ENCODE assay signal across 8 mouse cellular contexts in genomic region chr4:132922558-132923008, GRCm38 (mm10). TPM values are rescaled to one million over a fixed set of nuclear protein-coding genes. Genes with fewer than 3 reads are reported as not detected.
DNase-seq lines count a peak whose midpoint lies in the region; ATAC-seq lines count a peak whose summit lies in the region.

Gene Fam76a (minus strand): TSS chr4:132922558.

- ATAC-seq in inflammation-experienced regulatory T-cells, adult 6 months: peak; percentile 97
- ATAC-seq in megakaryocyte-erythroid progenitor cell, adult 5-6 weeks (replicated peaks; ENCODE audit: low FRiP score, low TSS enrichment, poor library complexity, severe bottlenecking): peak; percentile 97

- intact Hi-C loops in gastrocnemius, postnatal 14 days (cut with DNase I; ENCODE audit: low total_unique reads): loop anchor here (5.0 kb wide), 1 partner anchor 85 kb away; no protein-coding TSS in a partner anchor
- intact Hi-C loops in left cerebral cortex, postnatal 10 days (cut with DNase I): no loop called here

- peak; percentile 100 for DNase-seq in adrenal gland, adult (ENCODE audit: inconsistent age in 2 of 2, low spot score in 1 of 2)
- peak; percentile 100 for DNase-seq in embryo, embryonic 10.5 days (ENCODE audit: low spot score)
- peak; percentile 100 for DNase-seq in gastrocnemius, postnatal 14 days
- DNase-seq in left cerebral cortex, postnatal 10 days (ENCODE audit: extremely low spot score in 1 of 2, low spot score in 2 of 2): peak; percentile 100
- DNase-seq in right cerebral cortex, postnatal 25 days: peak; percentile 100
- DNase-seq in urinary bladder, postnatal 4 days (ENCODE audit: low spot score in 2 of 2): peak; percentile 99 to 100

RNA-seq across cellular contexts. Expression of gene Fam76a, which starts in this region (rescaled TPM):
- total RNA-seq in gastrocnemius, postnatal 14 days (2021): 10 to 100 TPM; 21.2 to 27.4 TPM
- polyA plus RNA-seq in inflammation-experienced regulatory T-cells, adult 6 months (2017; shearing (Covaris generic)): 10 to 100 TPM; 14.2 to 23.1 (median 17.9) TPM
- 10 to 100 TPM; 31.8 to 36.9 TPM for total RNA-seq in left cerebral cortex, postnatal 10 days (2021)
- 20.0 and 23.9 TPM in 2 replicates for total RNA-seq in megakaryocyte-erythroid progenitor cell, adult 5-6 weeks (2014; fragmentation: Nextera tagmentation)
- 23.2 and 26.7 TPM in 2 replicates for total RNA-seq in megakaryocyte-erythroid progenitor cell, adult 5-6 weeks (2017)

Comparison
In these comparisons a context has a peak if more than half of its experiments do, and no peak if none do; other contexts are left out.
1. Peak in every context shown above with its lines: DNase-seq and ATAC-seq.